Mouse (Mus musculus): ENCODE results near the gene Lrriq1.

The Lrriq1 gene

GRCm38 (mm10) chr10:103028253-103029131, 207.6 kb downstream of the Lrriq1 start:
- no peak for DNase-seq

- no peak for DNase-seq
Measured at GRCm38 (mm10) chr10:103027931-103028252, 208.2 kb downstream of the Lrriq1 start.

- no peak for DNase-seq
Measured at GRCm38 (mm10) chr10:103027226-103027930, 208.7 kb downstream of the Lrriq1 start.

GRCm38 (mm10) chr10:103026636-103027225, 209.4 kb downstream of the Lrriq1 start:
- no peak for DNase-seq

GRCm38 (mm10) chr10:103002556-103002955, 233.6 kb downstream of the Lrriq1 start:
- DNase-seq, result no peak

GRCm38 (mm10) chr10:103000902-103001301, 235.2 kb downstream of the Lrriq1 start:
- no peak for DNase-seq

- no peak for DNase-seq
Measured at GRCm38 (mm10) chr10:102999584-102999983, 236.5 kb downstream of the Lrriq1 start.

All from lung, postnatal 10 days (tissue).